Mouse (Mus musculus) kidney, embryonic 15.5 days (tissue): ENCODE data around the gene Tff1. TPM values are rescaled to one million over a fixed set of nuclear protein-coding genes. Genes with fewer than 3 reads are reported as not detected.
A peak's percentile ranks its signal among the peaks of the same experiment; 100 is the strongest.

Source experiments
- ATAC-seq: fragments of 200-750 bp; cut with Nextera tagmentation; replicated peaks from 2 replicates; pipeline ENCODE4 v1.8.0; 2017; ENCODE audit warnings: moderate TSS enrichment; ENCODE audit not compliant: low FRiP score
- H3K27ac ChIP-seq: fragments of 300-500 bp; sonication (generic); 2 replicates; pipeline ENCODE4 v1.5.1; 2015; ENCODE audit warnings: mild to moderate bottlenecking, inconsistent platforms
- H3K27me3 ChIP-seq: fragments of 300-500 bp; sonication (generic); 2 replicates; pipeline ENCODE4 v1.6.1; 2015; ENCODE audit warnings: inconsistent platforms
- H3K36me3 ChIP-seq: fragments of 300-500 bp; sonication (generic); 2 replicates; pipeline ENCODE4 v1.6.1; 2015; ENCODE audit warnings: inconsistent platforms
- H3K4me1 ChIP-seq: fragments of 300-500 bp; sonication (generic); 2 replicates; pipeline ENCODE4 v1.6.1; 2015; ENCODE audit warnings: inconsistent platforms
- H3K4me2 ChIP-seq: fragments of 300-500 bp; sonication (generic); 2 replicates; pipeline ENCODE4 v1.6.1; 2015; ENCODE audit warnings: moderate library complexity, mild to moderate bottlenecking, inconsistent platforms
- H3K4me3 ChIP-seq: fragments of 300-500 bp; sonication (generic); replicated peaks from 2 replicates; pipeline ENCODE4 v1.5.1; 2015; ENCODE audit warnings: mild to moderate bottlenecking, inconsistent platforms
- H3K9ac ChIP-seq: fragments of 300-500 bp; sonication (generic); 2 replicates; pipeline ENCODE4 v1.6.1; 2015; ENCODE audit warnings: mild to moderate bottlenecking, inconsistent platforms
- H3K9me3 ChIP-seq: fragments of 300-500 bp; sonication (generic); replicated peaks from 2 replicates; pipeline ENCODE4 v1.6.1; 2016; ENCODE audit warnings: inconsistent platforms
- WGBS: fragments of 180-500 bp; shearing (Covaris S2); methylation state at CpG from one replicate; pipeline ENCODE4 v1.1.7; 2015; ENCODE audit warnings: mixed read lengths; 5-methylcytosine and 5-hydroxymethylcytosine counted together
- polyA plus RNA-seq: library from polyadenylated mRNA; unstranded; fragments of >200 nt; fragmentation: Nextera tagmentation; extraction: Ambion mirVana; gene quantifications from 2 replicates; pipeline ENCODE4 v1.2.1, GENCODE M21; 2015

Tff1 gene
- polyA plus RNA-seq, 1 experiment from 2014 or later = 0.57 TPM

- no peak overlapping the region for H3K4me2 ChIP-seq
- no peak overlapping the region for H3K4me3 ChIP-seq
- H3K9me3 ChIP-seq = no peaks in the 10 kb centered on the region
- H3K27ac ChIP-seq = no peak overlapping the region
- H3K4me1 ChIP-seq = peaks cover 14% of the 10 kb centered on the region
- no peaks in the 10 kb centered on the region for H3K36me3 ChIP-seq
- no peak overlapping the region for H3K9ac ChIP-seq
- WGBS = 25% methylated on average over 4 of the region's 4 CpGs
- ATAC-seq = no peak
- H3K27me3 ChIP-seq = peaks cover 14% of the 10 kb centered on the region
Observed at GRCm38 (mm10) chr17:31187370-31187769, 22.3 kb upstream of the Tff1 start.

- H3K9me3 ChIP-seq = no peaks in the 10 kb centered on the region
- no peak overlapping the region for H3K27ac ChIP-seq
- 78% methylated on average over 12 of the region's 12 CpGs for WGBS
- H3K4me2 ChIP-seq = no peak overlapping the region
- no peaks in the 10 kb centered on the region for H3K36me3 ChIP-seq
- H3K27me3 ChIP-seq = peaks cover 14% of the 10 kb centered on the region
- ATAC-seq = no peak
- no peak overlapping the region for H3K4me3 ChIP-seq
- H3K9ac ChIP-seq = no peak overlapping the region
- no peaks in the 10 kb centered on the region for H3K4me1 ChIP-seq
Observed at GRCm38 (mm10) chr17:31184269-31184990, 19.4 kb upstream of the Tff1 start.

- no peak overlapping the region for H3K27ac ChIP-seq
- no peak for ATAC-seq
Observed at GRCm38 (mm10) chr17:31183180-31183974, 18.3 kb upstream of the Tff1 start.

GRCm38 (mm10) chr17:31181490-31181889 lies 16.4 kb upstream of the Tff1 start:
- Histone ChIP-seq H3K27me3 (no peaks in the 10 kb centered on the region), H3K4me3 (no peak overlapping the region)
- WGBS = 85% methylated on average over 4 of the region's 4 CpGs

More at GRCm38 (mm10) chr17:31183180-31183974, 18.3 kb upstream of the Tff1 start:
- Histone ChIP-seq H3K9ac (no peak overlapping the region), H3K4me2 (no peak overlapping the region), H3K9me3 (no peaks in the 10 kb centered on the region), H3K36me3 (no peaks in the 10 kb centered on the region), H3K4me1 (no peaks in the 10 kb centered on the region), H3K27me3 (peaks cover 7% of the 10 kb centered on the region), H3K4me3 (no peak overlapping the region)
- WGBS = 60% methylated on average over 12 of the region's 12 CpGs

GRCm38 (mm10) chr17:31176321-31176720 lies 11.2 kb upstream of the Tff1 start:
- 92% methylated on average over 4 of the region's 4 CpGs for WGBS
- H3K27me3 ChIP-seq = no peaks in the 10 kb centered on the region
- H3K4me3 ChIP-seq = no peak overlapping the region
- ATAC-seq = no peak
- no peak overlapping the region for H3K27ac ChIP-seq
- no peak overlapping the region for H3K4me2 ChIP-seq
- H3K9me3 ChIP-seq = no peaks in the 10 kb centered on the region
- no peak overlapping the region for H3K9ac ChIP-seq
- no peaks in the 10 kb centered on the region for H3K36me3 ChIP-seq
- H3K4me1 ChIP-seq = no peaks in the 10 kb centered on the region

More at GRCm38 (mm10) chr17:31181490-31181889, 16.4 kb upstream of the Tff1 start:
- no peak for ATAC-seq
- Histone ChIP-seq H3K9me3 (no peaks in the 10 kb centered on the region), H3K27ac (no peak overlapping the region), H3K36me3 (no peaks in the 10 kb centered on the region), H3K4me2 (no peak overlapping the region), H3K4me1 (no peaks in the 10 kb centered on the region), H3K9ac (no peak overlapping the region)

- H3K4me3 ChIP-seq = no peak overlapping the region
- H3K9me3 ChIP-seq = no peaks in the 10 kb centered on the region
- no peaks in the 10 kb centered on the region for H3K27me3 ChIP-seq
- H3K4me2 ChIP-seq = no peak overlapping the region
- H3K36me3 ChIP-seq = no peaks in the 10 kb centered on the region
- H3K4me1 ChIP-seq = no peaks in the 10 kb centered on the region
- H3K9ac ChIP-seq = no peak overlapping the region
- no peak for ATAC-seq
- 84% methylated on average over 5 of the region's 5 CpGs for WGBS
- H3K27ac ChIP-seq = no peak overlapping the region
Observed at GRCm38 (mm10) chr17:31169796-31170195, 4.7 kb upstream of the Tff1 start.

GRCm38 (mm10) chr17:31163821-31164220 lies 1.3 kb downstream of the Tff1 start:
- Histone ChIP-seq H3K4me2 (no peak overlapping the region), H3K4me1 (no peaks in the 10 kb centered on the region), H3K27ac (no peak overlapping the region), H3K4me3 (no peak overlapping the region), H3K27me3 (no peaks in the 10 kb centered on the region), H3K36me3 (no peaks in the 10 kb centered on the region), H3K9me3 (no peaks in the 10 kb centered on the region), H3K9ac (no peak overlapping the region)
- ATAC-seq = no peak
- WGBS = 71% methylated on average over 2 of the region's 2 CpGs

GRCm38 (mm10) chr17:31162607-31163006 lies 2.5 kb downstream of the Tff1 start:
- Histone ChIP-seq H3K9ac (no peak overlapping the region), H3K27me3 (no peaks in the 10 kb centered on the region), H3K9me3 (no peaks in the 10 kb centered on the region), H3K4me2 (no peak overlapping the region), H3K4me1 (no peaks in the 10 kb centered on the region), H3K4me3 (no peak overlapping the region), H3K27ac (no peak overlapping the region), H3K36me3 (no peaks in the 10 kb centered on the region)
- WGBS = 82% methylated on average over 12 of the region's 12 CpGs
- no peak for ATAC-seq

GRCm38 (mm10) chr17:31160291-31160690 lies 4.8 kb downstream of the Tff1 start:
- Histone ChIP-seq H3K36me3 (no peaks in the 10 kb centered on the region), H3K27me3 (no peaks in the 10 kb centered on the region), H3K9me3 (no peaks in the 10 kb centered on the region), H3K4me2 (no peak overlapping the region), H3K9ac (no peak overlapping the region), H3K4me1 (no peaks in the 10 kb centered on the region), H3K27ac (no peak overlapping the region), H3K4me3 (no peak overlapping the region)
- ATAC-seq = no peak
- WGBS = 68% methylated on average over 4 of the region's 4 CpGs

GRCm38 (mm10) chr17:31157921-31158320 lies 7.2 kb downstream of the Tff1 start:
- Histone ChIP-seq H3K27ac (no peak overlapping the region), H3K4me3 (no peak overlapping the region), H3K27me3 (no peaks in the 10 kb centered on the region), H3K36me3 (no peaks in the 10 kb centered on the region), H3K9me3 (no peaks in the 10 kb centered on the region), H3K4me1 (peaks cover 5% of the 10 kb centered on the region; the same call in 1 of the 2 replicates), H3K4me2 (no peak overlapping the region), H3K9ac (no peak overlapping the region)
- no peak for ATAC-seq
- 80% methylated on average over 6 of the region's 6 CpGs for WGBS

- H3K9ac ChIP-seq = no peak overlapping the region
- H3K4me2 ChIP-seq = no peak overlapping the region
- no peak overlapping the region for H3K27ac ChIP-seq
- H3K4me1 ChIP-seq = peaks cover 14% of the 10 kb centered on the region; the same call in 1 of the 2 replicates
- no peak overlapping the region for H3K4me3 ChIP-seq
- H3K36me3 ChIP-seq = no peaks in the 10 kb centered on the region
- 69% methylated on average over 8 of the region's 8 CpGs for WGBS
- H3K9me3 ChIP-seq = no peaks in the 10 kb centered on the region
- H3K27me3 ChIP-seq = no peaks in the 10 kb centered on the region
- no peak for ATAC-seq
Observed at GRCm38 (mm10) chr17:31153785-31154184, 11.3 kb downstream of the Tff1 start.

- Histone ChIP-seq H3K9ac (no peak overlapping the region), H3K4me2 (peak overlapping the region; percentile 19; the same call in 1 of the 2 replicates), H3K9me3 (no peaks in the 10 kb centered on the region), H3K36me3 (no peaks in the 10 kb centered on the region), H3K4me1 (peaks cover 14% of the 10 kb centered on the region; the same call in 1 of the 2 replicates), H3K4me3 (no peak overlapping the region), H3K27ac (peak overlapping the region; percentile 66), H3K27me3 (no peaks in the 10 kb centered on the region)
- 71% methylated on average over 9 of the region's 9 CpGs for WGBS
- no peak for ATAC-seq
Observed at GRCm38 (mm10) chr17:31152966-31153499, 12.0 kb downstream of the Tff1 start.
